Mouse (Mus musculus): Measurements from ENCODE around the gene Fabp7.

The Fabp7 gene

GRCm38 (mm10) chr10:57784876-57785150, at the start of gene Fabp7:
Gene Fabp7, plus strand, starts transcription at chr10:57784881.
- no peak for DNase-seq

DNA sequence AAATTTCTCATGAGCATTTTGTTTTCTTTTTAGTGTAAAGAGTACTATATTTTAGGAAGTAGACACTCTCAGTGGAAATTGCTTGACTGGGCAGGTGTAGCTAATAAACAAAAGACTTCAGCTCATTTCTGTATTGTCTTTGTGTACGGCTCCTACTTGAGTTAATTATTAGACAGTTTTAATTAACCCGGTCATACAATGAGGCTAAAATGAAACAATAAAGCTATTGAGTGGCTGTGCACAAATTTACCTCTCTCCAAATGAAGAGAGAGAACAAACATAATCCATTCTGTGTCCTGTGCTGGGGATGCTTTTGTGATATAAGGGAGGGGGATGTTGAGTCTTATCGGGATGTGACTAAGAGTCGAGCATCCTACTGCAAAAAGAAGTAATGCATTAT, 43.9 kb upstream of the Fabp7 start:
- no peak for DNase-seq

GRCm38 (mm10) chr10:57741351-57741750, 43.3 kb upstream of the Fabp7 start:
- DNase-seq = no peak

GRCm38 (mm10) chr10:57743045-57743444, 41.6 kb upstream of the Fabp7 start:
- DNase-seq = no peak

DNA sequence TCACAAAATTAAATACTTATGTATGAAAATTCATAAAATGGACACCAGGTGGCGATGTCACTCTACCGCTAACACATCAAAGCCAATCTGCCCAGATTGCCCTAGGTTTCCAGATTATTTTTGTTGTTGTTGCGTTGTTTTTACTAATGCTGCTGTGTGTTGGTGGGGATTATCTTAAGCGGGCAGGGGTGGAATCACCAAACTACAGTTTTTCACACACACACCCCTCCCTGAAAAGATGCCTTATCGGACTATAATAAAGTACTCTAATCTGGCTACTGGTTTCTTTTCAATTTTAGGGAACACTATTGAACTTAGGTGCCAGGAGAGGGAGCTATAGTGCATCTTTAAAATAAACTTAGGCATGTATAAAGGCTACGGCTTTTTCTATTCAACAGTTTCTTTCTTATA, 41.1 kb upstream of the Fabp7 start:
- peak; percentile 69 to 70 for DNase-seq

DNA sequence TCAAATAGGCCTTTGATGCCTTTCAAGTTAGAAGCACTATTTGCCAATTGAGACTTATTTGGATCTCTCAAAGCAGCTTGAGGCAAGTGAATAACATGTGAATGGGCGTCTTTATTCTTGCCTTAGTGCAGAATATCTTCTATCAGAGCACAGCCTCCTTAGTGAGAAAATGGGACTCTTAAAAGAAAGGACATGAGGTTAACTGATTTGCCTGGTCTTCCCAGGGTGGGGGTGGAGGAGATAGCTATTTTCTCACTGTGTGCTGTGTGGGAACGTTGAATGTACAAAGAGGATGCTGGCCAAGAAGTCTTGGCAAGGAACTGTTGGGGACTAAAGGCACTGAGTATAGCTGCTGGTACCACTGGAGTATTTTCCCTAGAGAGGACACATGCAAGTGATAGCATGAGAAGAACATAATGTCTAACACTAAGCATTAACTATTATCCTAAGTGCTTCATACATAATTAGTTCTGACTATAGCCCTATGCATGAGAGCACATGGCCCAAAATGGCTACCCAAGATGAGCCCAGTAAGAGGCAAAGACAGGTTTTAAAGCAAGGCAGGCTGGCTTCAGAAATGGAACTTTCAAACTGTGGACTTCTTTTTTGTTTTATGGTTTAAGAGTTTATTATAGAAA, 40.4 kb upstream of the Fabp7 start:
- DNase-seq = no peak

GRCm38 (mm10) chr10:57745452-57745851, 39.2 kb upstream of the Fabp7 start:
- peak in 1 of 2 experiments; percentile 9 for DNase-seq

DNA sequence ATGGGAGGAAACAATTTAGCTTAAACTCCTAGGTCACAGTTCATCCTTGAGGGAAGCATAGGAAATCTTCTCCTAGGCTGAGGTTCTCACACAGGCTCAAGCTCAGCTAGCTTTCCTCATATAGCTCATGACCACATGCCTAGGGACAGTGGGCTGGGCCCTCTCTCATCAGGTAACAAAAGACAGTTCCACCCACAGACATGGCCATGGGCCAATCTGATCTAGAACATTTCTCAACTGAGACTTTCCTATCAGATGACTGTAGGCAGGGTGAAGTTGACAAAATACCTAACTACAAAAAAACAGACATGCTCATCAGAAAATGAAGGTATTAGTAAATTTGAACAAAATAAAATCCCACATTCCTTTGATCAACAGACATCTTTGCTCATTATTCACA, 37.6 kb upstream of the Fabp7 start:
- no peak for DNase-seq

- peak; percentile 25 to 30 for DNase-seq
Observed at GRCm38 (mm10) chr10:57753343-57753742, 31.3 kb upstream of the Fabp7 start.

- DNase-seq = peak; percentile 30 to 32
Observed at GRCm38 (mm10) chr10:57755201-57755736, 29.4 kb upstream of the Fabp7 start.

- DNase-seq = no peak
Observed at GRCm38 (mm10) chr10:57758999-57759398, 25.7 kb upstream of the Fabp7 start.

- no peak for DNase-seq
Observed at GRCm38 (mm10) chr10:57760694-57761093, 24.0 kb upstream of the Fabp7 start.

GRCm38 (mm10) chr10:57763044-57763443, 21.6 kb upstream of the Fabp7 start:
- no peak for DNase-seq

DNA sequence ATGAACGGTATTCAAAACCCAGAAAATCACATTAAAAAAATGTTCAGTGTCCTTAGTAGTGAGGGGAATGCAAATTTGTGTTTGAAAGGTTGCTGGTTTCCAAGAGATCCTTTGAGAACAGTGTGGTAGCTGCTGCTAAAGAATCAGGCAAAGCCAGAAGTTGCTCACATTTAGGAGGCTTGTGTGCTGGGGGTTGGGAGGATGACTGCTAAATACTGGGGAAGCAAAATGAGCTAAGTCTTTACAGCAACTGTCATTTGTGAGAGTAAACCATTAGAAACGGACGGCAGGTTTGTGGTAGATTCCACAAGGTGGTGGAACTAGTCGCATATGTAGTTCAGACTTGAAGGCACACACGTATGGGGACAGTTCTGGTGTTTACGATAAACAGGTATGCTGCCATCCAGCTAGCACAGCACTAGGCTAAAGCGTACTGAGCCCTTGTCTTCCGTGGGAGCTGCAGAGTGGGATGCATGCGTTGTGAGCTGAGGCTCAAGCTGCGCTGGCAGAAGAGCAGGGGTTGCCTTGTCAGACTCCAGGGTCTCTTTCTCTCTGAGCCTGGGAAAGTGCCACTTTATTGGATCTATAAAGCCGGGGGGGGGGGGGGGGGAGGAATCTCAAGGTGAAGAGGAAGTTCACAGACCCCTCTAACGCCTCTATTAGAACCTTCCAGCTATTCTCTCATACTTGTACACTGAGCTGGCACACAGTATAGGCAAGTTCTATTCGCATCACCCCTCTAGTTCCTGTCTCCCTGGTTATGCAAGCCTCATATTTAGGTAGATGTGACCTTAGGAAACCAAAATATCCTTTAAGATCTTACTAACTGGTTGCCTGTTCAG, 1.2 kb upstream of the Fabp7 start:
- no peak for DNase-seq

DNA sequence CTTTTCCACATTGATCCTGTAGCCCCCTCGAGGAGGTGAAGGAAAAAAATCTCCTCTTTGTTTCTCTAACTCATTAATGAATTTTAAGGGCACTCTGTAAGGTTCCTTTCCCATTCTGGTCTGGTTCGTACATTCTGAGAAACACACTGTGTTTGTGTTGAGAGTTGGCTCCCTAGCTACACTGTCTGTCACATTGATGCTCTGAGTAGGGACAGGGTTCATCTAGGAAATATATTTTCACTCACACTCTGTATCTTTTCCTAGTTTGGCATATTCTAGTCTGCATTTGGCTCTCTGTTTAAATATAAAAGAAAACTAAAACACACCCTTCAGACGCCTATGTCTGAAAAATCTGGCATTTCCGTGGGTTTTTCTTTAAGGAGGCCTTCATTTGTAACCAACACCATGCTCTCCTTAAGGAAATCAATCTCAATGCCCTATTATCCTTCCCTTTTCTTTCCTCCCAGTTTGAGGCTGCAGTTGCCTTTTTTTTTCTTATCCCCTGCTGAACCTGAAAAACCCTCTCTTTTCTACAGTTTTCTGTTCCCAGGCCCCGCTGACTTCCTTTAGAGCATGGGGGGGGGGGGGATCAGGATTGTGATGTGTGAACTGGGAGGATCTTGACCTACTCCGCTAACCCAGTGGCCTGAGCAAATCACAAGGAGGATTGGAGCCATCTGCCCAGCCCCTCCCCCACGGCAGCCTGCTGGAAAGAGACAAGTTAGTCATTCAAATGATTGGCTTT, 378 bp upstream of the Fabp7 start:
- DNase-seq = no peak

- no peak for DNase-seq
Observed at GRCm38 (mm10) chr10:57785552-57785951, 871 bp downstream of the Fabp7 start.

DNA sequence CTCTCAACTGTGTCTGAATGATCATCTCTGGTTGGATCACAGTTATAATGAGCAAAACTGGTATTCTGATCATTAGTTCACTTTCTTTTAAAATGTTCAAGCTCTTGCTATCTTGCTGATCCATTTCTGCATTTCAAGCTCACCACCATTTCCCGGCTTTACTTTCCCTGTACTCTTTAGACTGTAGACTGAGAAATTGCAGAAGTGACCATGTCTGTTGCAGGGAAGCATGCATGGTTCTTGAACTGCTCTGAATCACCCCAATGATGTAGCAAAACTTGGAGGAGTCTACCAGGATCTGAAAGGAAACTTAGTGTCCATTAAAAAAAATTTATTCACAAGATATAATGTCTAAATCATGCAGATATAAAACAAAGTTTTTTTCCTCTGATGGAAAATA, 8.3 kb downstream of the Fabp7 start:
- DNase-seq = no peak

DNA sequence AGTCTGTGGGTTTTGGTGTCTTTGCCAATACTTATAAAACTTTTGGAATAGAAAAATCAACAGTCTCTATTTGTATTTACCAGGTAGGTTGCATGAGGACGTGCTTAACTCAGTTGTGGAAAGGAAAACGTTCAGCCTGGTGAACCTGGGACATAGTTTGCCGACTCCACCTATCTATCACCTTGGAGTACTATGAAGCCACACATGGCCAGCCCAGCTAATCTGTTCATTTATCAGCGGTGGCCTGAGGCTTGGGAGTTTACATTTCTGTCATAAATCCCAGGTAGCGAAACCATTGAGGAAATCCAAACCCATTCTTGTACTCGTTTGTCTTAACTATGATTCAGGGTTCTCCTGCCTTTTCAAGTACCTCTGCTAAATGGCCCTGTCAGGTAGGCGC, 9.3 kb downstream of the Fabp7 start, which contains the start of gene Smpdl3a:
TSS of gene Smpdl3a (plus strand) at position 318 of the 400 bp plus-strand sequence.
- no peak for DNase-seq

GRCm38 (mm10) chr10:57794491-57795461, 10.1 kb downstream of the Fabp7 start:
- peak; percentile 56 to 57 for DNase-seq

DNA sequence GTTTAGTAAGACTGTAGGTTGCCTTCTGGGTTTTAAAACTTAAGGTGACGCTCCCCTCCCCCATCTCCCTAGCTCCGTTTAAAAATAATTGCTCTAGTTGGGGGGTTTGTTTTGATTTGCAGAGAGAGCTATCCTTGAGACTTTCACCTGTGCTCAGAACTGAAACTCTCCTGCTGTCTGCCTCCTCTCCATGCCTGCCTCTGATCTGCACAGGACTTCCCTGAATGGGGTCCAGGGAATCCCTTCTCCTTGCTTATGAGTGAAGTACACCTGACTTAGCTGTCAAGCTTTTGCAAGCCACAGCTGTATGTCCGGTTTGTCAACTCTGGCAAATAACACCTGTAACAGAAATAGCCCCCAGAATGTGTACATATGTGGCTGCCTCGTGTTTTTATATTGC, 10.9 kb downstream of the Fabp7 start:
- DNase-seq = peak; percentile 36 to 43

DNA sequence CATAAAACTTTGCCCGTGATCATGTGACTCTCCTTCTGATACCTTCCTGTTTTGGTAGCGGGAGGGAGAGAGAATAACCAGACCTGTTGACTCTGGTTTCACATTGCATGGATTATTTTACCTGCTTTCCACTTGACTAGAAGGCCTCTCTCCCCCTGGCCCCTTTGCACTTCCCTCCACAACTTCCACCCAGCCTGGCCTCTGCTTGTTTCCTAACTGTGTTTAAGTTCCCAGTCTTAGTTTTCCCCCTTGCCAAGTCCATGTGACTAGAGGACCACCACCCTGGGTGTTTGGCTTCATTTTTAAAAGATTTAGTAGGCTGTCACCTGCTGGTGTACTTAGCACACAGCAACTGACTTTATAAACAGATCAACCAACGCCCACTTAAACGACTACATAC, 11.4 kb downstream of the Fabp7 start:
- peak; percentile 60 for DNase-seq

DNA sequence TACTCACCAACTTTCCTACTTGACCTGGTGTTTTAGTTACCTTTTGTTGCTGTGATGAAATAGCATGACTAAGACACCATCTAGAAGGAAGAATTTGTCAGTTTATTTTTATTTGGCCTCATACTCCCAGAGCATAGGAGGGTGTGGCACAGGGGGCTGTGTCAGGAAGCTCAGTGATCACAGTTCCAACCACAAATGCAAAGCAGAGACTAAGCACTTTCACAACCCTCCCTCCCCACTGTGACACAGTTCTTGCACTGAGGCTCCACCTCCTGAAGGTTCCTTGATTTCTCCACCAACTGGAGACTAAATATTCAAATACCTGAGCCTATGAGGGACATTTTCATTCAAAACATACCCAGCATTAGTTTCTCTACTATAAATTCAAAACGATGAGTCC, 14.8 kb downstream of the Fabp7 start:
- peak; percentile 58 to 66 for DNase-seq
